Mouse (Mus musculus) cerebellum, postnatal 14 days (tissue): ENCODE measurements around the gene Pdzd7.

Source experiments
- DNase-seq, 2 experiments: peaks; one replicate each; pipeline ENCODE4 v3.0.0; 2021; ENCODE audit warnings: mixed read lengths in 2 of 2

Gene Pdzd7

DNA sequence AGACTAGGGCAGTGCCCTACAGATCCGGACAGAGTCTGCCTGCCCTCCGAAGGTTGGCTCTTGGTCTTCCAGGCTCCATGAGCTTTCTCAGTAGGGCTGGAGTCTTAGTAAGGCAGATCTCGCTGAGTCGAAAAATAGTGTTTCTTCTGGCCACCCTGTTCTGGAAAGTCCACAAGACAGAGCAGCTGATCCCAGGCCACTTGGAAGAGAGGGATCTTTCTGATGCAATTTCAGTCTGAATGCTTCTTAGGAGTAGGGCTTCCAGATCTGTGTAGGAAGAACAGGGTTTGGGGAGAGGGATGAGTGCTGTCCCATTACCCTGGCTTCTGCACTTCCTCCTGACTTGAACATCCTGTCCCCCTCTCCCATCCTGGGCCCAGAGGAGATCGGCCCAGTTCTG is at the start of gene Pdzd7:
TSS of gene Pdzd7 (minus strand) at position 67 of the 400 bp plus-strand sequence.
- no peak for DNase-seq

- peak; percentile 41 to 72 for DNase-seq
Measured at GRCm38 (mm10) chr19:45081841-45082550, 36.5 kb upstream of the Pdzd7 start.

- DNase-seq: peak; percentile 89 to 92
Measured at GRCm38 (mm10) chr19:45081279-45081678, 35.8 kb upstream of the Pdzd7 start.

DNA sequence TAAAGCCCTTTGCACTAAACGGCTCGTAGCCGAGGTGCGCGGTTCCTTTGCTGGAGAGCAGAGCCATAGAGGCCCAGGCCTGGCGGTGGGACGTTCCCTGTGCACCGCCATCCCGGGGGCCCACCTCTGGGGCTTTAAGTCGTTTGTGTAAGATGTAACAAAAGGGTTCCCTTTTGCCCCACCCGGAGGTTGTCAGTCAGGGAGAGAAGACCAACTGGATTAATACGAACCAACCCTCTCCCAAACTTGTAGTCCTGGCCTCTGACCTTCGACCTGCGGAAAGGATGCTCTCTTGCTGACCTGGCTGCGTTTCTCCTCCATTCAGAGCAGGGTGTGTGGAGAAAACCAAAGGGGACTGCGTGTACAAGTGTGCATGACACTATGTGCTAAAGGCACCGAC is 35.2 kb upstream of the Pdzd7 start:
- peak in 1 of 2 experiments; percentile 39 for DNase-seq

- DNase-seq: peak; percentile 69 to 74
Measured at GRCm38 (mm10) chr19:45079769-45080515, 34.4 kb upstream of the Pdzd7 start.

DNA sequence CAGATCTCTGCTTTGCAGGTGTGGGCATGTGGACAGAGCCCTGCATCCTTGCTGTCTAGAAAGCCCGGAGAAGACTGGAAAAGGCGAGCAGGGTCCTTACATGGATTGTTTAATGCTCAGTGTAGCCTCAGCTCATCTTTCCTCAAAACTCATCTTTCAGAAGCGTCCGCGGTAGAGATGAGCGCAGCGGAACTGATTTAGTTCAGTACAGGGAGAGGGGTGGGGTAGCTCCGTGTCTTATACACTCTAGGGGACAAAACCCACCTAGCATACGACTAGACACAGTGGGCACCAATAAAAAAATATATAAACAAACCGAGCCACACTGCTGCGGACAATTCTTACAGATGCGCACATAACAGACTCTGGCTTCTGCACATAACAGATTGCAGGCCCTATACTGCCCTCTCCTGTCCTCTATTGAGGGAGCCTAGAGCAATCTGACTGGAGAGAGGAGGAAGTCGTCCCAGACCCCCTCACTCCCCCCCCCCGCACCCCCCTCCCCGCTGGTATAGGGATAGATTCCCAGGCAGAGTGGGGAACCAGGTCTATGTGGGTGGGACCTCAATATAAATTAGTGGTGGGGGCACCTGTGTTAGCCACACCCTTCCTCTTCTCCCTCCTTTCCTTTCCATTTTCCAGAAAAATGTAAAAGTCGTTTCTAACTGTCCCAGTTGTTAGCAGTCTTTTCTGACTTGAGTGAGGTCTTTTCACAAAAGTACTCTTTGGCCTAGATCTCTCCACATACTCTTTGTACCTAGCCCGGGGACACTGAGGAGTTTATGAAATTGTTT is 33.7 kb upstream of the Pdzd7 start:
- peak; percentile 41 to 64 for DNase-seq

GRCm38 (mm10) chr19:45077742-45078645 is 32.5 kb upstream of the Pdzd7 start:
- DNase-seq: no peak

- peak; percentile 59 to 65 for DNase-seq
Measured at GRCm38 (mm10) chr19:45076586-45077510, 31.3 kb upstream of the Pdzd7 start.

DNA sequence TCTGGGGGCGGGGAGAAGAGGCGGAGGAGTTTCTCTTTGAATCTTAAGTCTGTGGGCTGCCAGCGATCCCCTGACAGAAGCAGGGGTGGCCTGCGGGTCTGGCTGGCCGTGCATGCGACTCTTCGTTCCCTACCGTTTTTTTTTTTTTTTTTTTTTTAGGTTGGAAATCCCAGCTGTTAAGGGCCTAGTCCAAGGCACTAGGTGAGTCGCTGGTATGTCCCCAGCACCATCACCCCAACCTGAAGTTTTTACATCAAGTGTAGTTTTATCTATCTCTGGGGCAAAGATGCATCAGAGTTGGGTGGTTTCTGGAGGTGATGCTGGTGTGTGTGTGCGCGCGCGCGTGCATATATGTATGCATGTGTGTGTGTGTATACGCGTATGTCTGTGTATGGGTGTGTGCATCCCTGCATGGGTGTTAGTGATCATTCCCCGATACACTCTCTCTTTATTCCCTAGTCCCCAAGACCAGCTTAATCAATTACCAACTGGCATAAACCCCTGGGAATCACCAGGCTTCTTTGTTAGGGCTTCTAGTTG is 30.6 kb upstream of the Pdzd7 start:
- no peak for DNase-seq

DNA sequence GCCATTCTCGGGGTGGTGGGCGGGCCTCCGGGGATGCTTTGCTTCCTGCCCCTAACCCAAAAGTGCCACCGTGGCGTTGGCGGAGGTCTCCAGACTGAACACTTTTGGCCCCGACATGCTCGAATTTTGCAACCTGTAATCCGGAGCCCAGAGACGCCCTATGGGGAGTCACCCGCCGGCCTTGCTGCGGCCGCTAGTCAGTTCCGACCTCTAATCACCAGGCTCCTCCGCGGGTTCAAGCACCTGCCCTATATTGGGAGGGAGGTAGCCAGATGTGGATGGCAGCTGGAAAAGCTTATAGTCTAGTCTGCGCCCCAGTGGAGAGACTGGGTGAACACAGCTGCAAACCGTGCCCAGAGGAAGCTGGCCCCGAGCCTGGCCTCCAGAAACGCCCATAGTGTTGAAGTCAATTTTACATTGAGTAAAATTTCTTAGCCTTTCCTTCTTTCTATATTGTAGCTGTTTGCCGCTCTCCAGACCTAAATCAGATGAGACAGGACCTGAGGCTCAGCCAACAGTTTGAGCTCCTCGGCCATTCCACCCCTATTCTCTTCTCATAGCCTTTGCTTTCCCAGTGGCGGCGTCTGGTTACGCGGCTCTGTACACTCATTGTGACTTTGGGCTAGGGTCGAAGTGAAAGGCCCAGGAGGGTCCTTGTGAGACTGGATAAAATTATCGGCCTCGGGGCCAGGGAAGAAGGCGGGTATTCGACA is 30.0 kb upstream of the Pdzd7 start:
- DNase-seq: peak in 1 of 2 experiments; percentile 25

GRCm38 (mm10) chr19:45074580-45075322 is 29.2 kb upstream of the Pdzd7 start, which contains the start of gene Kazald1:
Gene Kazald1 (plus strand): TSS chr19:45075241.
- DNase-seq: peak; percentile 95 to 98

DNA sequence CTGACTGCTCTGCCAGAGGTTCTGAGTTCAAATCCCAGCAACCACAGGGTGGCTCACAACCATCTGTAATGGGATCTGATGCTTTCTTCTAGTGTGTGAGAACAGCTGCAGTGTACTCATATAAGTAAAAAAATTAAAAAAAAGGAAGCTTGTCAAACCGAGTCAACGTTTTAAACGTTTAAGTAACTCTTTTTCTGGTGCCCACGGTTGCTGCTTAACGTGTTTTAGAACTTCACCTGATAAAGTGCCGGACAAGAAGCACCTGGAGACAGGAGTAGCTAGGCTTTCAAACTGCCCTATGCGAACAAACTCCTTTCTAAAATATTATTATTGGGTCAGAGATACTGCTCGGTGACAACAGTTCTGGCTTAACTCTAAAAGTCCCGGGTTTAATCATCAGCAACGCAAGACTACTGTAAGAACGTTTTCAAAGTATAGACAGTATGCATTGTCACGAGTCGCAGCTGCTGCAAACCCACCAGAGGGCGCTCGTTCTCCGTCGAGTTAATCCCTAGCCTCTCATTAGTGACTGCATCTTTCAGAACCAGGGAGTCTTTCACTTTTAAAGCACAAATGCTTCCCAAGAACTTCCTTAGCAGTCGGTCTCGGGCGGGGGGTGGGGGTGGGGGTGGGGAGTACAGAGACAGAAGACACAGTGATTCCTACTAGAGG is 28.5 kb upstream of the Pdzd7 start:
- DNase-seq: peak; percentile 89 to 92

DNA sequence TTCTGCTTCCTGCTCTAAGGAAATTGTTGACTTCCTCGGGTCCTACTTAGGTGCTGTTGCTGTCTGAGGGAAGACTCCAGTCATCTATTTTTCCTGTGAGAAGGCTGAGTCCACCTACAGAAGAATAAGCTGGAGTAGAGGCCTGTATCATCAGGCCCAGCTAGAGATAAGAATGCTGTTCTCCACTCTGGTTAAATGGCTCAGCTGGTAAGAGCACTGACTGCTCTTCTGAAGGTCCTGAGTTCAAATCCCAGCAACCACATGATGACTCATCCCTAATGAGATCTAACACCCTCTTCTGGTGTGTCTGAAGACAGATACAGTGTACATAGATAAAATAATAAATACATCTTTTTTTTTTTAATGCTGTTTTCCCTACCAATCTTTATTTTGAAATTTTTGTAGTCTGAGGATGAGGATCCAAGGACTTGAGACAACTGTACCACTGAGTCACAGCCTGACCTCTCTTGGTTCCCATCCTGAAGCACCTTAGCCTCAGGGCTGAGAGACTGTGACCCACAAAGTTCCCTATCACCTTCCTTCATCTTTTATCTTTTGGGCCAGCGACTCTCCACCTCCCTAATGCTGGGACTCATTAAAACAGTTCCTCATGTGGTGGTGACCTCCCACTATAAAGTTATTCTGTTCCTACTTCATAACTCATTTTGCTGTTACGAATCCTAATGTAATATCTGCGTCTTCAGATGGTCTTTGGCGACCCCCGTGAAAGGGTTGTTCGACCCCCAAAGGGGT is 22.4 kb upstream of the Pdzd7 start:
- DNase-seq: no peak

GRCm38 (mm10) chr19:45067170-45067569 is 21.7 kb upstream of the Pdzd7 start:
- DNase-seq: no peak

DNA sequence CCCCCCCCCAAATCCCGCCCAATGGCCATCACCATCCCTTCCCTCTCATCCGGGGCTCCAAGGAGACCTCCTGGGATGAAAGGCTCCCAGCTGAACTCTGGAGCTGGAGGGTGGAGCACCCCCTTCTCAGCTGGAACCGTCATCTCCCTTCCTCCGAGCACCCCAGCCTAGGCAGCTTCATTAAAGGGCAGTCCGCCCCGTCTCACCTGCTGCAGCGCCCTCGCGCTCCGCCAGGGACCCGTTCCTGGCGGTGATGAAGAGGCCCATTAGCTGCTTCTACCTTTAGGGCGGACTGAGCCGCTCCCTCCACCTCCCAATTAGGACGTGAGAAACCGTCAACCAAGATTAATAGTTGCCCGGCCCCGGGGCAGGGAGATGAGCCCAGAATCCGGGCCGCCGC is 19.7 kb upstream of the Pdzd7 start:
- DNase-seq: no peak

DNA sequence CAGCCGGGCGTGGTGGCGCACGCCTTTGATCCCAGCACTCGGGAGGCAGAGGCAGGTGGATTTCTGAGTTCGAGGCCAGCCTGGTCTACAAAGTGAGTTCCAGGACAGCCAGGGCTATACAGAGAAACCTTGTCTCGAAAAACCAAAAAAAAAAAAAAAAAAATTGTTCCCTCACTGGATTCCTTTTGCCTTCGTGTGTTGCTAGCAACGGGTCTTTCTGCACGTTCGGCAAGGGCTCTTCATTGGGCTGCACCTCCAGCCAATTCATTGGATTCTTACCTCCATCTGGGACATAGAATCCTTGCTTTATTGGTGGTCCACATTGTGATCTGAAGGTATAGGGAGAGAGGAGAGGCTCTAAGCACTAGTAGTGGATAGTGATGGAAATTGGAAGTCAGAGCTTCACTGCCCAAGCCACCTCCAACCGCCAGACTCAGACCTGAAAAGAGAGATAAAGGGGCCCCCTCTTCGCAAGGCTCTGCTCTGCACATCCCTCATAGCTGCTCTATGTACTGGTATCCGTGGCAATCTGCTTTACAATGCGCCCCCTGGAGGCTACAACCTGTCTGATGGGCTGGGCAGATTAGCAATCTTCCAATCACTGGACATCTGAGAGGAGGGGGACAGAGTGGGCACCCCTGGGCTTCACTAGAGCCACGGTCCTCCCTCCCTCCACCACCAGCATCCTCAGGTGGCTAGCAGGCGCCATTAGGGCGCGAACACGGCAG is 18.2 kb upstream of the Pdzd7 start:
- peak; percentile 71 to 81 for DNase-seq

GRCm38 (mm10) chr19:45058841-45059240 is 13.3 kb upstream of the Pdzd7 start:
- DNase-seq: no peak
